Mouse (Mus musculus) embryo, embryonic 9.5 days (tissue): Measurements from ENCODE around the gene AC124502.3.

ENCODE experiments used
- DNase-seq: peaks from one replicate; pipeline ENCODE4 v3.0.0-alpha.2; 2017; ENCODE audit errors: extremely low spot score

Gene AC124502.3

DNA sequence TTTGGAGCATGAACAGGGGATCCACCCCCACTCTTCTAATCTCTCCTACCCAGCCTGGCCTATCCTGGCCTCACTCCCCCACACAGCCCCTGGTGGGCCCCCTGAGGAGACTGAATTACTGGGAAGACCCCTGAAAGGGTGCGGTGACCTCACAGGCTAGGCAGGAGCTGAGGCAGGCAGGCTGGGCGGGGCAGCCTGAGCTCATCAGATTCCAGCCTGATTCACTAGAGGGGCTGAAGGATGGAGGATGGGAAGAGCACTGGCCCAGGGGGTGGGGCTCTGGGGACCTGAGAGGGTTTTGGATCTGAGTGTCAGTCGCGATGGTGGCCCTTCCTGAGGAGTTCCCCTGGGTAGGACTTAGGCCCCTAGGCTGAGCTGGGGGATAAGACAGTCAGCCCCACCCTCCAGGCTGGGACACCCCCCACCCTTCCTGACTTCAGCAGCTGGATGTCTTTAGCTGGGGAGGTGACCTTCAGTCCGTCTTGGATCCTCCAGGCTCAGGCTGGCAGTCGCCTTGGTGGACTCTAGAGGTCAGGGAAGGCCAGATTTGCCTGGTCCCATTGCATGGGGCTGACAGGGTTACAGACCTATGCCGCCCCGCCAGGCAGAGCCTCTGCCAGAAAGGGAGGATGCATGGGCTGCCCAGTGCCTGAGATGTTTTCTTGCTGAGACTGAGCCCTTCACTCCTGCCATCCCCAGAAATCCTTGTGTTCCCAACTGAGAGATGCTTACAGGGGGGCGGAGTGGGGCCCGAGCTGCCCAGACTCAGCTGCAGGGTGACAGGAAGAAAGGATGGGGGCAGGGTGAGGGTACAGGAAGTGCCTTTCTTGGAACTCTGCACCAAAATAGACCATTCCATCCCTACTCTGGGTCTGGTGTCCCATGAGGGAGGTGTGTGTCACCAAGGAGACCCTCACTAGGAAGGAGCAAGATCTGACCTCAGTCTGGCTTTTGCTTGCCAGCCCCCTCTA, 20.4 kb downstream of the AC124502.3 start:
- DNase-seq, result peak; percentile 55

DNA sequence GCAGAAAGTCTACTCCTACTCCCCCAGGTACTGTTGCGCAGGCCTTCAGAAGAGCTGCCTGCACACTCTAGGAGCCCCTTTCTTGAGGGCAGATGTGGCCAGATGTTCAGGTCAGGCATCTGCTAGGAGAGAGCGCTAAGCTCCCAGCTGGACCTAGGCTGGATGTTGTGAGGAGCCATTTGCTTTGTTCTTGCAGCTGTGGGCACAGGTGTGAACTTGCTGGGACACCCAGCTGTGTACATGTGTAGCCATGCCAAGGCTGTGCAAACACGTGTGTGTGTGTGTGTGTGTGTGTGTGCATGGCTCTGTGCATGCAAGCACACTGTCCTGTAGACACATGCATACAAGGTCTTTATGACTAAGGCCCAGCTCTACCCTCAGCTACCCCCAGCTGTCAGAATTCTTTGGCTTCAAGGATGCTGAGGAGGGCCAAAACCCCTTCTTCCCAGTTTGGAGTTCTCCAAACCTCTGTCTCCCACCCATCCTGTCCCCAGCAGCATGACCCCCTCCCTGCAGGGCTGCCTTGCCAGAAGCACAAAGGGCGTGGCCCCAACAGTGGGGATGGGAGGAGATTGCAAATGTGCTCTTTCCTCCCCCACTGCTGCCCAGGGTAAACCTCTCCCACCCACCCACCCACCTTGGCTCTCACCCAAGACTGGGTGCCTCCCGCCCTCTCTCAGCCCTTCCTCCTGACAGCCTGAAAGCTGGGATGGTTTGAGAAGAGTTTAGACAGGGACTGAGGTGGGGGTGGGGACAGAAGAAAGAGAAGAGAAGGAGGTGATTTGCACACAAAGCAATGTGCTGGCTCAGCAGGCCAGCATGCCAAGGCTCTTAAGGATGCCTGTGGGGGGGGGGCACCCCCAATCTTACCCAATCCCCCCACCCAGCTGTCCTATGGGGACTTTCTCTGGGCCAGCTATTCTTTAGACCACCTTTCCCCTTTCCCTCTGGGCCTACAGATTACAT, 22.0 kb downstream of the AC124502.3 start:
- DNase-seq, result no peak

DNA sequence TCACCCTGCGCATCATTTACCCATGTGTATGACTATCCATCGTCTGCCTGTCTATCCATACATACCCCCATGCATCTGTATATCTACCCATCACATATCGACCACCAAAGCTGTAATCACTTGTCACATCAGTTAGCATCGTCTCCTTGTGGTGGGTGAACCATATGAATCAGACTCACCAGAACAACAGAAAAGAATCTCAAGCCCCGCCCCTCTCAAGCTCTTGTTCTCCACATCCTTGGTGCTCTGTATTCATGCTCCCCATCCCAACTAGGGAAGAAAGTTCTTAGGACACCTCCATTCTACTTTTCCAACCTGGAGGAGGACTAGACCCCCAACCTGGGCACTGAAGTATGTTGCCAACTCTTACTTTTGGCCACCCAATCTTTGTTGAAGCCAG, 23.4 kb downstream of the AC124502.3 start:
- DNase-seq, result no peak

DNA sequence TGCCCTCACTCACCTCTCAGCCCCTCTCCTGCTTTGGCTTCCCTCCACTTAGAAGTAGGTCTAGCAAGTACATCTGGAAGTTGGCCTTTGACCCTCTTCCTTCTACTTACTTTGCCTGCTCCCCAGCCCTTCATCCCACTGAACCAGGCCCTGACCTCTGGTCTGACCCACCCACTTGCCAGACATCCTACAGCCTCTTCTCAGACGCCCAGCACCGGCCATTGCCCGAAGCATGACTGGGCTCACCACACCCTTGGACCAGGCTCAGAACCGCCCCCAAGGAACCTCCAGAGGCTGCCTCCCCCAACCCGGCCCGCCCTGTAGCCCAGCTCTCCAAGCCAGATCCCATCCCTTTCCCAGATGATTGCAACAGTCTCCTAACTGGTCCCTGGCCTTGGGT, 23.8 kb downstream of the AC124502.3 start:
- DNase-seq, result no peak

DNA sequence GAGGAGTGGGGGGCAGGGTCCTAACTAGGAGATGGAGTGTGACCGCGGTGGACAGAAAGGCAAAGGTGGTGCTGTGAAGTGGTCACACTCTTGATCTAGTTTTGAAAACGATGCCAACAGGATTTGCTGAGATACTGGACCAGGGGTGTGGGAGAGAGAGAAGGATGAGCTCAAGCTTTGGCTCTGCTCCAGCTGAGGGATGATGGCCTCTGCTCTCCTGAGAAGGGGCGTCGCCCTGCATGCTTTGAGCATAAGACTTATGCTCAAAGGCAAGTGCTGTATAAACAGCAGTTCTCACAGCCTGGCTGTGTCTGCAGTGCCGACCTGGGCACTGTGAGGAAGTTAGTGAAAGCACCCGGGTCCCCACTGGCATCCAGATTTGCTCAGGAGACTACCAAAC, 26.4 kb downstream of the AC124502.3 start:
- DNase-seq, result no peak

DNA sequence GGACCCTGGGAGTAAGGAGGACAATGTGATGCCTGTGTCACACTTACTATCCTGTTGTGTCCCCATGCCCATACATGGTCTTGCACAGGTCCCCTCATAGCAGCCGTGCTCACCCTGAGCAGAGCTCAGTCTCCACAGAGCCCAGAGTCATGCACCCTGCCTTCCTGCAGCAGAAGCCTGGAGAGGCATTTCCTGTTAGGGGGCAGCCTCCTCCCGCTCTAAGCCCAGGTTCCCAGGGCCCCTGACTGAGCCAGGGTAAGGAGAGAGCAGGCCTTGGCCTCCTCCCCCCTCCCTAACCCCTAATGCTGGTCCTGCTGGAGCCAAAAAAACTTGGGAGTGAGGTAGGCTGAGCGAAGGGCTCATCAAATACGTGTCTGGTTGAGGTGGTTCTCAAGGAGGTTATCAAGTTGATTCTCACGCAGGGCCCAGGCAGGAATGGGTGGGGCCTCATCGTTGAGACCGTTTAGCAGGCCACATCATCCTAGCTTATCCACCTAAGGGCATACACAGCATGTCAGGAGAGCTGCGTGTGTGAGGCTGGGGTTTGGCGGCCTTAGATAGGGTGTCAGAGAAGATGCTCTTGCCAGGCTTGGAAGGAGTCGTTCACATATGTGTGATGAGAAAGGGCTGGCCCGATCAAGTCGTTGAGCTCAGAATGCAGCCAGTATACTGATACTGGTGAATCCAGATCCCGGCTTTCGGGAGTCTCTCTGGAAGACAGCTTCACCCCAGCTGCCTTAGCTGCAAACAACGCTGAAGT, 28.5 kb downstream of the AC124502.3 start:
- peak; percentile 40 for DNase-seq

DNA sequence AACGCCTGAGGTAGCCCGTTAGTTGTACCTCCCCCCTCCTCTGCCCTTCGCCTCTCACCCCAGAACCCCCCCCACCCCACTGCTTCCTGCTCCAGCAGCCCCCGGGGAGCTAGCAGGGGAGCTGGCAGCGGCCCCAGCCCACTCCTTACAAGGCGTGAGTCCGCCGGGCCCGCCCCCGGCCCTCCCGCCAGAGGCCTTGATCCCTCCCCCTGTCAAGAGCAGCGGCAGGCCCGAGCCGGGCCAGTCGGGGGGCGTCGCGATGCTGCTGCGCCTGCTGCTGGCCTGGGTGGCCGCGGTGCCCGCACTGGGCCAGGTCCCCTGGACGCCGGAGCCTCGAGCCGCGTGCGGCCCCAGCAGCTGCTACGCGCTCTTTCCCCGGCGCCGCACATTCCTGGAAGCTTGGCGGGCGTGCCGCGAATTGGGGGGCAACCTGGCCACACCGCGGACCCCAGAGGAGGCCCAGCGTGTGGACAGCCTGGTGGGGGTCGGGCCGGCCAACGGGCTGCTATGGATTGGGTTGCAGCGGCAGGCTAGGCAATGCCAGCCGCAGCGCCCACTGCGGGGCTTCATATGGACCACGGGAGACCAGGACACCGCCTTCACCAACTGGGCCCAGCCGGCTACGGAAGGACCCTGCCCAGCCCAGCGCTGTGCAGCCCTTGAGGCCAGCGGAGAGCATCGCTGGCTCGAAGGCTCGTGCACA, 29.3 kb downstream of the AC124502.3 start, which contains the start of gene Cd248:
TSS of gene Cd248 (plus strand) at position 212 of the 703 bp plus-strand sequence.
- DNase-seq, result peak; percentile 79

DNA sequence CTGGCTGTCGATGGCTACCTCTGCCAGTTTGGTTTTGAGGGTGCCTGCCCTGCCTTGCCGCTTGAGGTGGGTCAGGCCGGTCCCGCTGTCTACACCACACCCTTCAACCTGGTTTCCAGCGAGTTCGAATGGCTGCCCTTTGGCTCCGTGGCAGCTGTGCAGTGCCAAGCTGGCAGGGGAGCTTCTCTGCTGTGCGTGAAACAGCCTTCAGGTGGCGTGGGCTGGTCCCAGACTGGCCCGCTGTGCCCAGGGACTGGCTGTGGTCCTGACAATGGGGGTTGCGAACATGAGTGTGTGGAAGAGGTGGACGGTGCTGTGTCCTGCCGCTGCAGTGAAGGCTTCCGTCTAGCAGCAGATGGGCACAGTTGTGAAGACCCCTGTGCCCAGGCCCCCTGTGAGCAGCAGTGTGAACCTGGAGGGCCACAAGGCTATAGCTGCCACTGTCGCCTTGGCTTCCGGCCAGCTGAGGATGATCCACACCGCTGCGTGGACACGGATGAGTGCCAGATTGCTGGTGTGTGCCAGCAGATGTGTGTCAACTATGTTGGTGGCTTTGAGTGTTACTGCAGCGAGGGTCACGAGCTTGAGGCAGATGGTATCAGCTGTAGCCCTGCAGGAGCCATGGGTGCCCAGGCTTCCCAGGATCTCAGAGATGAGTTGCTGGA, 30.0 kb downstream of the AC124502.3 start:
- no peak for DNase-seq

DNA sequence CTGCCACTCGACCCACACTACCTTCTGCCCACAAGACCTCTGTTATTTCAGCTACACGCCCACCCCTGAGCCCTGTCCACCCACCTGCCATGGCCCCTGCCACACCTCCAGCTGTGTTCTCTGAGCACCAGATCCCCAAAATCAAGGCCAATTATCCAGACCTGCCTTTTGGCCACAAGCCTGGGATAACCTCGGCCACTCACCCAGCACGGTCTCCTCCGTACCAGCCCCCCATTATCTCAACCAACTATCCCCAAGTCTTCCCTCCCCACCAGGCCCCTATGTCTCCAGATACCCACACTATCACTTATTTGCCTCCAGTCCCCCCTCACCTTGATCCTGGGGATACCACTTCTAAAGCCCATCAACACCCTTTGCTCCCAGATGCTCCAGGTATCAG, 30.8 kb downstream of the AC124502.3 start:
- no peak for DNase-seq

DNA sequence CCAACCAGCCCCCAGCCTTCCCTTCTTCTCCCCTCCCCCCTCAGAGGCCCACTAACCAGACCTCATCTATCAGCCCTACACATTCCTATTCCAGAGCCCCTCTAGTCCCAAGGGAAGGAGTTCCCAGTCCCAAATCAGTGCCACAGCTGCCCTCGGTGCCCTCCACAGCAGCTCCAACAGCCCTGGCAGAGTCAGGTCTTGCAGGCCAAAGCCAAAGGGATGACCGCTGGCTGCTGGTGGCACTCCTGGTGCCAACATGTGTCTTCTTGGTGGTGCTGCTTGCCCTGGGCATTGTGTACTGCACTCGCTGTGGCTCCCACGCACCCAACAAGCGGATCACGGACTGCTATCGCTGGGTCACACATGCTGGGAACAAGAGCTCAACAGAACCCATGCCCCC, 31.3 kb downstream of the AC124502.3 start:
- no peak for DNase-seq

DNA sequence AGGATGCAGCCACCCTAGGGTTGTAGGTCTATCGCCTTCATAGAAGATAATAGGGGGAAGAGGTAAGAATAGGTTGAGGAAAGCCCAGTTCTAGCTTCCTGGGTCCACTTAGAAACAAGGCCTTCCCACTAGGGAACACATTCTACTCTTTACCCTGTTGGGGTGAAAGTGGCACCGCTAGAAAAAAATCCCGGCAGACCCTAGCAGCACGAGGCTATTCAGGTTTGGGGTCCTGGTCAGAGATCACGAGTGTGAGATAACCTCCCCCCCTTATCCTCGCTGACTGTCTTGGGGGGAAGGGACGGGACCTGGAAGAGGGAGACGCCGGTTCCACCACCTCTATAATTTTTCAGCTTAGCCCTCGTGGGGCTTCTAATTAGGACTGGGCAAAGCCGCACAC, 32.4 kb downstream of the AC124502.3 start:
- no peak for DNase-seq

DNA sequence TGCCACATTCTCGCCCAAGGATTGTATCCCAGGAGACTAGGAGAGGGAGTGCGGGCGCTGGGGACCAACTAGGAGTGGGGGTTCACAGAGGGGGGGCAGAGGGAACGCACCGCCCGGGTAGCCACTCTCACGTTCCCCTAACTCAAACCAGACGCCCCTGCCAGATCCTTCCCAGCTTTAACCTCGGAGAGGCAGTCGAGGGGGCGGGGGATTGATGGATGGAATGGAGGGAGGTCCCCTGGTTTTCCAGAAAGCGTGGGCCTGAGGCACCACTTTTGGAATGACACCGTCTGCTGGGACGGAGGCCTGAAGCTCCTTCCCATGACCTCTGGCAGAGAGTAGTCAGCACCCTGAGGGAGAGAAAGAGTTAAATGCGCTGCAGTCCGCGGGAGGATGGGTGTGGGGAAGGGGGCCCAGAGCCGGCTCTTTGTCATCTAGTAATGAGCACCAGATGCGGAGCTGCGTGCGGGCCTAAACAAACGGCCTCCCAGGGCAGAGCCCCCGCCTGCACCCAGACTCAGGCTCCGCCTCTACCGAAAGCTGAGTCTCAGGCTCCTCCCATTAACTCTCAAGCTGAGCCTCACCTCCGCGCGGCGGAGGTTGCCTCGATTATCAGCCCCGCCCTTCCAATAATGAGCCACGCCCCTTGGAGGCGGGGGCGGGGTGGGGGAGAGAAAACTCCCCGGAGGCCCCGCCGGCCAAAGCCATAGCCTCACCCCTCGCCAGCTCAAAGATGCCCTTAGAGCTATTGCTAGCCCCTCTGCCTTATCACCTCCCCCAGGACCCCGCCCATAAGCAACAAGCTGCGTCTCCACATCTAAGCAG, 33.1 kb downstream of the AC124502.3 start:
- DNase-seq, result peak; percentile 92

DNA sequence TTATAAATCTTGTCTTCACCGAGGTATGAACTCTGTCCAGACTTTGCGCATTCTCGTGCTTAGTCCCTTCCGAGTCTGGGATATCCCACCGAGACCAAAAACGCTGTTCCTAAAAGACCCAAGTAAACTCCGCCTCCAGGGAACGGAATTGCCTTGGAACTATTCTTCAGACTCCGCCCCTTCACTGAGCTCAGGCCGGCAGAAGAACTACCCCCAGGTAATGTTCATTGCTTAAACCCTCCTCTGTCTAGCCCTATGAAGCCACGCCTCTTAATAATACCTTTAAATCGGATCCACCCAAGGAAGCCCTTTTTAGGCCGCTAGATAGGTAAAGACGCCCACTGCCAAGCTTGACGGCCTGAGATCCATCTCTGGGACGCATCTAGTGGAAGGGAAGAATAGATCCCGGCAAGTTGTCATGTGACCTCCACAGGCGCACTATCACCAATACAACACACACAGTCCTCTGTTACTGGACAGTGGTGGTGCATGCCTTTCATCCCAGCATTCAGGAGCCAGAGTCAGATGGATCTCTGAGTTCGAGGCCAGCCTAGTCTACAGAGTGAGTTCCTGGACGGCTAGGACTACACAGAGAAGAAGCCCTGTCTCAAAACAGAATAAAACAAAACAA, 33.8 kb downstream of the AC124502.3 start:
- DNase-seq, result no peak

DNA sequence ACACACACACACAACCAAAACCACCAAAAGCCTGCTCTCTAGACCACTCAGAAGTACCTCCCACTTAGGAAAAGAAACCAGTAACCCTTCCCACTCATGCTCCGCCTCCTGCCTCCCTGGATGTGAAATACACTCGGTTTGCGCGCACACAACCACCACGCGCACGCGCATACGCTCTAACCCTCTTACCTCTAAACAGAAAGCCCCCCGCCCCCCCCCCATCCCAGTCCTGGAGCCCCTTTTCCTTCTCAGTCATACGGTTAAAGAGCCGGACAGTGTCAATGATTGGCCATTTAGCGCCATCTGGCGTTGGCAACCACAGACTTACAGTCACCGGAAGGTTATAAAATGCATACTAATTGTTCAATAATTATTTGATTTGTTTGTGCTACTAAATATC, 34.3 kb downstream of the AC124502.3 start:
- DNase-seq, result peak; percentile 80

DNA sequence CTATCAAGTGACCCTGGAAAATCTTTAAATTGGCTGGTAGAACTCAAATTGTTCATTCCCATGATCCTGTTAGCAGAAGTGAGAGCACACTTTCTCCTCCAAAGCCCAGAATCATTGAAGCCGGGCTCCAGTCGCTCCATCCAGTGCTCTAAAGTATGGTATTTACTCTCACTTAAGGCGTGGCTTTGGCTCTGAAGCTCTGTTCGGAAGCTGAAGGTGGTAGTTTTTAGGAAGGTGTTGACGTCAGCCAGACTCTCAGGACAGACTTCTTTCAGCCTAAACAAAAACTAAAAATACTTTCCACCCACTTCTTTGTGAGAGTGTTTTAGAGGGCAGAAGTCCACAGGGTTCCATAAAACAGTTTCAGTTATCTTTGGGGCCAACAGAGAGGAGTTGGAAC, 34.8 kb downstream of the AC124502.3 start:
- DNase-seq, result no peak

DNA sequence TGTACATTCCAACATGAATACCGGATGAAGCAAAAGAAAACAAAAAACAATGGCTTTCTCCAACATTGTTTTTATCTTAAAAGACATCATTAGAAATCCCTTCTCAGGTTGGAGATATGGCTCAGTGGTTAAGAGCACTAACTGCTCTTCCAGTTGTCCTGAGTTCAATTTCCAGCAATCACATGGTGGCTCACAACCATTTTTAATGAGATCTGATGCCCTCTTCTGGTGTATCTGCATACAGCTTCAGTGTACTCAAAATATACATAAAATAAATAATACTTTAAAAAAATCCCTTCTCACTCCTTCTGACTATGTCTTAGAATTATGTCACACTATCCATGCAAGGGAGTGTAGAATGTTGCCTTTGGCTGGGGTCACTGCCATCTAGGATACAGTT, 40.6 kb downstream of the AC124502.3 start:
- no peak for DNase-seq

DNA sequence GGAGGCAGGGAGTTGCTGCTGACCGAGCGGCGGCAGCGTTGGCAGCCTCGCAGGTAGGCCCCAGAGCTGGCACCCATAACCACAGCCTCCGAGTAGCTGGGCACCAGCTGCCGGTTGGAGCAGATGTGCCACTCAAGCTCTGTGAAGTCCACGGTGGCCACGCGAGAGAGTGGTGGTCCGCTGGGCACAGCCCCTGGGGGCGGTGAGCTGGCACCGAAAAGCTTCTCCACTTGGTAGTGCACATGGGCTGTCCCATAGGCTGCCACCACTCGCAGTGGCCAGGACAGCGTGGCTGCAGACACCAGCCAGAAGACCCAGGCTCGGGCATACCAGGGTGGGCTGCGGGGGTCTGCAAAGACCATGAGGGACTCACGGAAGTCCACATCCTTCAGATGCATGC, 43.3 kb downstream of the AC124502.3 start:
- no peak for DNase-seq

DNA sequence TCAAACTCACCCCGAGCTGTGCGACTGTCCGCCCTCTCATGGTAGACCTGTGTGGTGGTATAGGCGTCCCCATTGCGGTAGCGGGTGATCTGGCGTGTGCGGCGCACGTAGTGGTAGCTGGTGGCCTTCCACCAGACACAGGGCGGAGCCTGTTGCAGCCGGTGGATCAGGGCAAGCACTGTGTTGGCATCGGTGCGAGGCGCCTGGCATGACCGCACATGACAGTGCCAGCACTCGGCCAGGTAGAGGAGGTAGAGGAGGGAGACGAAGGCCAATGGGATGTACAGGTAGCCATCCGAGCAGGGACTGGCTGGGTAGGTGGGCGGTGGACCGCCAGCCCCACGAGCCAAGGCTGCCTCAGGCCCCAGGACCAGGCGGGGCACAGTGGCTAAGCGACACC, 43.9 kb downstream of the AC124502.3 start:
- no peak for DNase-seq
